ENCODE assay signal across 28 mouse cellular contexts in genomic region chr2:146257609-146258008, GRCm38 (mm10). TPM values are rescaled to one million over a fixed set of nuclear protein-coding genes. Genes with fewer than 3 reads are reported as not detected.
DNase-seq lines count a peak whose midpoint lies in the region; ATAC-seq and TF ChIP-seq lines count a peak whose summit lies in the region.
"Had no signal": no experiment of that assay in that cellular context is flagged by ENCODE, and none has a peak within 500 bp of the region (broad histone marks: within the 10 kb centered on the region; RNA-seq: fewer than 3 reads in every experiment).

No protein-coding gene starts in this region.

- H3K79me2 ChIP-seq in CH12.LX (replicated peaks; ENCODE audit: control insufficient read depth, extremely low read depth, insufficient read depth, poor library complexity, severe bottlenecking), result no peaks in the 10 kb centered on the region

- TF ChIP-seq RAD21 in CH12.LX (IDR thresholded peaks at IDR 0.05; ENCODE audit: low read depth, low read length), result peak; percentile 17

- peaks cover 23% of the 10 kb centered on the region for H3K27me3 ChIP-seq in forebrain, embryonic 10.5 days (ENCODE audit: poor library complexity, severe bottlenecking)
- H3K27me3 ChIP-seq in forebrain, embryonic 11.5 days (ENCODE audit: control insufficient read depth, insufficient read depth, low read length), result no peaks in the 10 kb centered on the region
- H3K27me3 ChIP-seq in CH12.LX (replicated peaks), result no peaks in the 10 kb centered on the region
- H3K27me3 ChIP-seq in forebrain, embryonic 16.5 days (replicated peaks; ENCODE audit: control insufficient read depth, insufficient read depth, low read length), result no peaks in the 10 kb centered on the region
- no peaks in the 10 kb centered on the region; the same call in 1 of the 2 replicates for H3K27me3 ChIP-seq in hindbrain, postnatal 0 days (ENCODE audit: insufficient read depth, low read length)
- H3K27me3 ChIP-seq in heart, embryonic 10.5 days (ENCODE audit: insufficient read depth, poor library complexity, severe bottlenecking), result no peaks in the 10 kb centered on the region
- H3K27me3 ChIP-seq: kidney, embryonic 15.5 days; limb, embryonic 13.5 days; liver, embryonic 13.5 days had no signal

- H3K4me3 ChIP-seq in forebrain, embryonic 10.5 days, result no peak overlapping the region
- H3K4me3 ChIP-seq in forebrain, embryonic 11.5 days (ENCODE audit: low read depth, low read length), result no peak overlapping the region
- no peak overlapping the region for H3K4me3 ChIP-seq in CH12.LX (replicated peaks in 1 of 3; ENCODE audit: low read depth in 2 of 3, low read length in 2 of 3, poor library complexity in 1 of 3)
- H3K4me3 ChIP-seq in forebrain, embryonic 16.5 days (replicated peaks; ENCODE audit: low read length), result no peak overlapping the region
- H3K4me3 ChIP-seq in hindbrain, postnatal 0 days (ENCODE audit: low read length), result no peak overlapping the region
- H3K4me3 ChIP-seq in heart, embryonic 10.5 days, result no peak overlapping the region
- H3K4me3 ChIP-seq: erythroblast, embryonic 14.5 days; kidney, embryonic 15.5 days; limb, embryonic 13.5 days; liver, embryonic 13.5 days had no signal

- peaks cover 68% of the 10 kb centered on the region for H3K4me1 ChIP-seq in forebrain, embryonic 10.5 days
- peaks cover 28% of the 10 kb centered on the region for H3K4me1 ChIP-seq in forebrain, embryonic 11.5 days (replicated peaks; ENCODE audit: control insufficient read depth, insufficient read depth, low read length)
- peaks cover 26 to 90% of the 10 kb centered on the region in 2 experiments for H3K4me1 ChIP-seq in CH12.LX (ENCODE audit: control insufficient read depth in 1 of 2, insufficient read depth in 2 of 2)
- H3K4me1 ChIP-seq in forebrain, embryonic 16.5 days (replicated peaks; ENCODE audit: control insufficient read depth, insufficient read depth, low read length), result peaks cover 55% of the 10 kb centered on the region
- H3K4me1 ChIP-seq in hindbrain, postnatal 0 days (ENCODE audit: insufficient read depth, low read length), result peaks cover 14% of the 10 kb centered on the region
- H3K4me1 ChIP-seq in heart, embryonic 10.5 days, result peaks cover 27% of the 10 kb centered on the region

- no peak for TF ChIP-seq EP300 in CH12.LX (IDR thresholded peaks at IDR 0.05; ENCODE audit: low read length)

- no peak overlapping the region for H3K9ac ChIP-seq in forebrain, embryonic 11.5 days (ENCODE audit: low read length)
- no peak overlapping the region for H3K9ac ChIP-seq in CH12.LX (ENCODE audit: insufficient read depth, low read depth)
- H3K9ac ChIP-seq in forebrain, embryonic 16.5 days (replicated peaks; ENCODE audit: low read depth, low read length), result no peak overlapping the region
- H3K9ac ChIP-seq in hindbrain, postnatal 0 days (replicated peaks; ENCODE audit: low read length), result no peak overlapping the region
- H3K9ac ChIP-seq: kidney, embryonic 15.5 days; limb, embryonic 13.5 days; liver, embryonic 13.5 days; lung, embryonic 14.5 days had no signal

- no peak for ATAC-seq in forebrain, embryonic 11.5 days (replicated peaks; ENCODE audit: low FRiP score)
- ATAC-seq in forebrain, embryonic 16.5 days, result no peak
- no peak for ATAC-seq in hindbrain, postnatal 0 days
- ATAC-seq: CD4-positive, CD25-positive, alpha-beta regulatory T cell, adult 4 months; intestine, postnatal 0 days had no signal

- no peaks in the 10 kb centered on the region for H3K9me3 ChIP-seq in forebrain, embryonic 10.5 days
- H3K9me3 ChIP-seq in forebrain, embryonic 11.5 days (ENCODE audit: control insufficient read depth, low read length), result no peaks in the 10 kb centered on the region
- H3K9me3 ChIP-seq in CH12.LX (replicated peaks; ENCODE audit: low read length), result no peaks in the 10 kb centered on the region
- no peaks in the 10 kb centered on the region for H3K9me3 ChIP-seq in forebrain, embryonic 16.5 days (ENCODE audit: control insufficient read depth, low read length)
- no peaks in the 10 kb centered on the region for H3K9me3 ChIP-seq in hindbrain, postnatal 0 days (ENCODE audit: low read length)
- H3K9me3 ChIP-seq in heart, embryonic 10.5 days, result no peaks in the 10 kb centered on the region
- H3K9me3 ChIP-seq: G1E; kidney, embryonic 15.5 days; limb, embryonic 13.5 days; liver, embryonic 13.5 days had no signal

- TF ChIP-seq POLR2A in CH12.LX (IDR thresholded peaks at IDR 0.05; ENCODE audit: low read depth, low read length), result no peak

- no peak overlapping the region for H3K4me2 ChIP-seq in forebrain, embryonic 11.5 days (ENCODE audit: low read depth, low read length, severe bottlenecking)
- H3K4me2 ChIP-seq in CH12.LX (ENCODE audit: insufficient read depth, low read depth, poor library complexity, severe bottlenecking), result no peak overlapping the region
- H3K4me2 ChIP-seq in forebrain, embryonic 16.5 days (ENCODE audit: low read length), result no peak overlapping the region
- no peak overlapping the region for H3K4me2 ChIP-seq in hindbrain, postnatal 0 days (ENCODE audit: low read depth, low read length)
- H3K4me2 ChIP-seq: kidney, embryonic 15.5 days; limb, embryonic 13.5 days; liver, embryonic 13.5 days; lung, embryonic 14.5 days had no signal

- peak overlapping the region; percentile 15; the same call in 1 of the 2 replicates for H3K27ac ChIP-seq in forebrain, embryonic 10.5 days
- H3K27ac ChIP-seq in forebrain, embryonic 11.5 days (ENCODE audit: low read depth, low read length), result no peak overlapping the region
- no peak overlapping the region for H3K27ac ChIP-seq in CH12.LX (ENCODE audit: insufficient read depth, low read depth)
- H3K27ac ChIP-seq in forebrain, embryonic 16.5 days (ENCODE audit: low read length), result 0 out of 2 replicates have a peak overlapping the region, but pooled peaks have one; percentile 46
- peak overlapping the region; percentile 38; the same call in 1 of the 2 replicates for H3K27ac ChIP-seq in hindbrain, postnatal 0 days
- no peak overlapping the region for H3K27ac ChIP-seq in heart, embryonic 10.5 days
- H3K27ac ChIP-seq: kidney, embryonic 15.5 days; limb, embryonic 13.5 days; liver, embryonic 13.5 days had no signal

- no peak for DNase-seq in forebrain, embryonic 10.5 days (ENCODE audit: extremely low spot score, low spot score)
- no peak for DNase-seq in forebrain, embryonic 11.5 days (ENCODE audit: low spot score)
- DNase-seq in CH12.LX (ENCODE audit: extremely low read depth), result no peak
- DNase-seq in hindbrain, postnatal 0 days (ENCODE audit: low spot score), result no peak
- no peak for DNase-seq in heart, embryonic 10.5 days (ENCODE audit: low spot score)
- no peak for DNase-seq in right cerebral cortex, postnatal 25 days
- no peak for DNase-seq in thymus, postnatal 0 days (ENCODE audit: low spot score)
- DNase-seq: adrenal gland, postnatal 25 days; cerebellum, adult 18-20 months; cerebellum, postnatal 36 days; gastrocnemius, postnatal 10 days; heart, adult 11 months; heart, postnatal 4 days; kidney, postnatal 4 days; liver, embryonic 13.5 days; right cerebral cortex, adult 18-20 months; thymus, postnatal 25 days had no signal

- TF ChIP-seq CTCF in CH12.LX (conservative IDR thresholded peaks at IDR 0.05 in 1 of 2, IDR thresholded peaks at IDR 0.05 in 1 of 2; ENCODE audit: low read depth in 2 of 2, low read length in 2 of 2), result peak in 1 of 2 experiments; percentile 29; a peak in 2 of 4 replicates
- no peak for TF ChIP-seq CTCF in hindbrain, postnatal 0 days (IDR thresholded peaks at IDR 0.05; ENCODE audit: low read depth)

- dilution Hi-C loops in CH12.LX (cut with MboI; ENCODE audit: extremely low pct_ligation_motif_present, extremely low pct_unique_long_range_greater_than_20kb, low sequenced_read_pairs), result no loop called here

- H3K36me3 ChIP-seq in forebrain, embryonic 10.5 days (replicated peaks), result no peaks in the 10 kb centered on the region; the same call in 1 of the 2 replicates
- no peaks in the 10 kb centered on the region for H3K36me3 ChIP-seq in forebrain, embryonic 11.5 days (ENCODE audit: control insufficient read depth, insufficient read depth, low read length)
- peaks cover 0 to 25% of the 10 kb centered on the region in 2 experiments for H3K36me3 ChIP-seq in CH12.LX (replicated peaks in 1 of 2; ENCODE audit: control insufficient read depth in 1 of 2, insufficient read depth in 1 of 2, low read length in 1 of 2)
- no peaks in the 10 kb centered on the region for H3K36me3 ChIP-seq in forebrain, embryonic 16.5 days (ENCODE audit: control insufficient read depth, insufficient read depth)
- no peaks in the 10 kb centered on the region for H3K36me3 ChIP-seq in hindbrain, postnatal 0 days (ENCODE audit: insufficient read depth, low read length)
- no peaks in the 10 kb centered on the region for H3K36me3 ChIP-seq in heart, embryonic 10.5 days
- H3K36me3 ChIP-seq: kidney, embryonic 15.5 days; limb, embryonic 13.5 days; liver, embryonic 13.5 days had no signal

- in situ Hi-C loops in CH12.LX (cut with MboI; ENCODE audit: low pct_ligation_motif_present, low pct_unique_long_range_greater_than_20kb, low sequenced_read_pairs), result no loop called here

- 89% methylated on average over 3 of the region's 3 CpGs for WGBS in forebrain, embryonic 10.5 days
- WGBS in forebrain, embryonic 11.5 days, result 84% methylated on average over 3 of the region's 3 CpGs
- 69% methylated on average over 3 of the region's 3 CpGs for WGBS in forebrain, embryonic 16.5 days
- 72% methylated on average over 3 of the region's 3 CpGs for WGBS in hindbrain, postnatal 0 days
- 79% methylated on average over 3 of the region's 3 CpGs for WGBS in heart, embryonic 10.5 days

TF ChIP-seq in CH12.LX, 34 proteins besides CTCF, POLR2A, EP300 and RAD21:
- no peak for TF ChIP-seq IRF4 (IDR thresholded peaks at IDR 0.05; ENCODE audit: low read depth, low read length)
- 0 out of 2 replicates have a peak, but pooled peaks have one; percentile 16 for TF ChIP-seq SMC3 (IDR thresholded peaks at IDR 0.05; ENCODE audit: low read depth, low read length)

RNA-seq across cellular contexts. Expression of gene Insm1, which starts 35.9 kb away (rescaled TPM):
- 1.6 and 1.8 TPM in 2 replicates for polyA plus RNA-seq in forebrain, embryonic 10.5 days (2016; fragmentation: Nextera tagmentation; extraction: Ambion mirVana)
- polyA plus RNA-seq in forebrain, embryonic 11.5 days (2014; fragmentation: Nextera tagmentation; extraction: Ambion mirVana), result 5.0 and 8.7 TPM in 2 replicates
- total RNA-seq in CH12.LX (2012; rRNA removed), result not detected in 2 replicates
- total RNA-seq in CH12.LX (2014; rRNA removed), result not detected in 2 replicates
- not detected in 2 replicates for polyA plus RNA-seq in CH12.LX (2012; ENCODE audit: insufficient read length, low read depth)
- polyA plus RNA-seq in forebrain, embryonic 16.5 days (2015; fragmentation: Nextera tagmentation; extraction: Ambion mirVana), result 9.1 and 11.8 TPM in 2 replicates
- total RNA-seq in hindbrain, postnatal 0 days (2014; rRNA removed), result 42.7 and 44.0 TPM in 2 replicates
- polyA plus RNA-seq in hindbrain, postnatal 0 days (2015; fragmentation: Nextera tagmentation; extraction: Ambion mirVana), result 4.2 and 4.4 TPM in 2 replicates
- 0.04 and 0.05 TPM in 2 replicates for polyA plus RNA-seq in heart, embryonic 10.5 days (2016; fragmentation: Nextera tagmentation; extraction: Ambion mirVana)
- polyA plus RNA-seq in thymus, postnatal 0 days (2015; fragmentation: Nextera tagmentation; extraction: Ambion mirVana), result 0.56 and 0.66 TPM in 2 replicates
- total RNA-seq: gastrocnemius, postnatal 10 days; heart, postnatal 4 days; megakaryocyte-erythroid progenitor cell, adult 5-6 weeks had no signal
- polyA plus RNA-seq: CD4-positive, CD25-positive, alpha-beta regulatory T cell, adult 4 months; erythroblast, embryonic 14.5 days; G1E; heart, embryonic 14.5 days; limb, embryonic 13.5 days; liver, embryonic 13.5 days; testis, adult 2 months had no signal

Comparison
In these comparisons a context has a peak if more than half of its experiments do, and no peak if none do; other contexts are left out.
1. H3K27ac ChIP-seq: peak in forebrain, embryonic 10.5 days (single experiment), forebrain, embryonic 16.5 days (single experiment) and hindbrain, postnatal 0 days (single experiment); none in forebrain, embryonic 11.5 days (single experiment), CH12.LX (single experiment) and heart, embryonic 10.5 days (single experiment).